Mouse (Mus musculus) embryonic fibroblast, embryonic 13.5 days (primary cell): Measurements from ENCODE around the gene A030003K21Rik. TPM values are rescaled to one million over a fixed set of nuclear protein-coding genes. Genes with fewer than 3 reads are reported as not detected.
"Not testable (repeated sequence)": the region's sequence is repeated elsewhere in the genome, so short reads cannot be mapped to it uniquely, and the experiment has no call there.

ENCODE experiments used
- H3K27ac ChIP-seq: 2 replicates; pipeline ENCODE4 v1.5.1; 2012; ENCODE audit warnings: low read length, control low read depth, inconsistent platforms; ENCODE audit not compliant: insufficient read depth
- H3K4me1 ChIP-seq: 2 replicates; pipeline ENCODE4 v1.6.1; 2011; ENCODE audit warnings: low read length; ENCODE audit not compliant: control insufficient read depth, insufficient read depth
- H3K4me3 ChIP-seq: 2 replicates; pipeline ENCODE4 v1.5.1; 2011; ENCODE audit warnings: mild to moderate bottlenecking, control low read depth, low read length; ENCODE audit not compliant: insufficient read depth
- CTCF ChIP-seq: IDR thresholded peaks from 2 replicates; pipeline ENCODE4 v1.5.1; 2011; ENCODE audit warnings: mild to moderate bottlenecking, control low read depth, low read length, moderate library complexity, borderline replicate concordance; ENCODE audit not compliant: insufficient read depth
- POLR2A ChIP-seq: IDR thresholded peaks from 2 replicates; pipeline ENCODE4 v1.6.1; 2011; ENCODE audit warnings: low read depth, mild to moderate bottlenecking, control low read depth, low read length, moderate library complexity
- polyA plus RNA-seq: library from polyadenylated mRNA; stranded (reverse); fragments of >200 nt; gene quantifications from 2 replicates; pipeline ENCODE4 v1.2.4, GENCODE M21; 2011; ENCODE audit warnings: low read depth; ENCODE audit not compliant: missing spikeins, insufficient read length

The A030003K21Rik gene
- not detected in 2 replicates for polyA plus RNA-seq

DNA sequence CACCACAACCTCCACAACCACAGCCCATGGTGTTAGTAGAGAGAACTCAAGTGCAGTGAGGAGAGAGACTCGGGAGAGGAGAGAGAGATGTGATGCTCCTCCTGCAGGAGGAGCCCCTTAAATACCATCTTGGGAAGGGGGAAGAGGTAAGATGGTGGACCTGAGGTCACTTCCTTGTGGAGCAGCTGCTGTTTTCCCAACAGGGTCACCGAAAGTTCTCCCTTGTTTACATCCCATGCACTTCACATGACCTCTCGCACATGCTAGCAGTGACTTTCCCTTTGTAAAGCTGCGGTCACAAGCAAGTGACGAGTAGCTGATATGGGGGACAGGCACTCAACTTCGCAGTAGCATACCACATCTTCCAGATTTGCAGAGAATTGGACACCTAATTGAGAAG lies at the start of gene A030003K21Rik:
A030003K21Rik (minus strand) TSS at position 94 of the 400 bp plus-strand sequence.
- not testable (repeated sequence) for H3K4me1 ChIP-seq, H3K4me3 ChIP-seq, H3K27ac ChIP-seq

- TF ChIP-seq CTCF, result no peak
- TF ChIP-seq POLR2A, result no peak
- Histone ChIP-seq H3K27ac (no peak overlapping the region), H3K4me3 (no peak overlapping the region), H3K4me1 (no peaks in the 10 kb centered on the region)
These were observed 48.9 kb upstream of the A030003K21Rik start for GRCm38 (mm10) chr1:82992093-82992492.

DNA sequence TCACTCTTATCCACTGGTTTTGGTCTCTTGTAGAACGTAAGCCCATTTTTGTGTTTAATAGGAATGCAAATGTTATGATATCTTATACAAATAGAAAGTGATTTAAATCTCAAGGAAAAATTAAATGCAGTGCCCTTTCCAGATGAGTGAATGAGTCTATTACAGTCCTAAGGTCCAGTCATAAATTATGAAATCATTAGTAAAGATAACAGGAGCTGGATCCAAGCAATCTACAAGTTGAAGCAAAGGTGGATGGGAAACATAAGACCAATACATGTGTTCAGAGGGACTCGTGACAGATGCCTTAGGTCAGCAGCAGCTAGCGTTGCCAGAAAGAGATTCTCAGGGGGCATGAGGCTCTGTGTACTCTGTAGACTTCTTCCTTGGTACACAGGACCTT lies 48.4 kb upstream of the A030003K21Rik start:
- Histone ChIP-seq H3K4me1 (no peaks in the 10 kb centered on the region), H3K27ac (no peak overlapping the region), H3K4me3 (no peak overlapping the region)
- no peak for TF ChIP-seq CTCF
- TF ChIP-seq POLR2A, result no peak

DNA sequence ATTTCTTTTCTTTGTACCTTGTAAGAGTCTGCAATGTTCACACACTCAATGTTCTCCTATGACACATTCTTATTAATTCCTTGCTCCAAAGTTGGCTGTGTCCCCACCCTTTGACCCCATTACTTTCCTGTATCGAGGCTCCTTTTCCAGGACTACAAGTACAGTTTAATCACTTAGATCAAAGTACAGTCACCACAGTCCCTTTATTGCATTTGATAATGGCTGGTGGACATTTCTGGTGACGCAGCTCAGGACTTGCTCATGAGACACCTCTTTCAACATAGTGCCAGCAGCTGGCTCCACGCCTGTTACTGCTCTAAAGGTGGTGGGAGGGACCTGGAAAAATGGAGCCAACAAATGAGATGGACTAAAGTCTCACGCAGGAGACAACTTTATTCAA lies 47.9 kb upstream of the A030003K21Rik start:
- H3K27ac ChIP-seq, result no peak overlapping the region
- no peaks in the 10 kb centered on the region for H3K4me1 ChIP-seq
- TF ChIP-seq CTCF (no peak), POLR2A (no peak)
- H3K4me3 ChIP-seq, result no peak overlapping the region

GRCm38 (mm10) chr1:82987530-82988198 lies 44.5 kb upstream of the A030003K21Rik start:
- no peaks in the 10 kb centered on the region for H3K4me1 ChIP-seq
- no peak overlapping the region for H3K27ac ChIP-seq
- H3K4me3 ChIP-seq, result no peak overlapping the region
- no peak for TF ChIP-seq CTCF
- TF ChIP-seq POLR2A, result no peak

- no peak overlapping the region for H3K27ac ChIP-seq
- H3K4me1 ChIP-seq, result no peaks in the 10 kb centered on the region
- no peak for TF ChIP-seq POLR2A
- TF ChIP-seq CTCF, result no peak
- H3K4me3 ChIP-seq, result no peak overlapping the region
These were observed 43.5 kb upstream of the A030003K21Rik start for GRCm38 (mm10) chr1:82986738-82987137.

DNA sequence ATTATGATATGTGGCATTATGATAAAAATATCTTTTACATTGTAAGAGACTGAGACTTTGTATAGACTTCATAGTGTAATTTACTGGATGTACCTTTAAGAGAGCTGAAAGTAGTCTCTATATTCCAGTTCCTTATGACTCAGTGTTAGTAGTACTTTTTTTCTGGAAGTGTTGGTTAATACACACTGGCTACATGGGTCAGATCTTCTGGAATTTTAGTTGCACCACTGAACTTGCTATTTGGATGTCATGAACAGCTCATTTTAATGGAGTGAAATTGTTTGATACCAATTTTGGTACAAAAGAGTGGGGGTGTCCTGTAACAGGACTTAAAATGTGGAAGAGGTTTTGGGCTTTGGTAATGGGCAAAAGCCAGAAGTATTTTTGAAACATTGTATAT lies 34.7 kb upstream of the A030003K21Rik start:
- H3K4me3 ChIP-seq, result no peak overlapping the region
- no peak overlapping the region for H3K27ac ChIP-seq
- no peaks in the 10 kb centered on the region for H3K4me1 ChIP-seq
- no peak for TF ChIP-seq POLR2A
- TF ChIP-seq CTCF, result no peak

- TF ChIP-seq POLR2A, result no peak
- no peak for TF ChIP-seq CTCF
- no peak overlapping the region for H3K4me3 ChIP-seq
- H3K4me1 ChIP-seq, result peaks cover 3% of the 10 kb centered on the region; the same call in 1 of the 2 replicates
- no peak overlapping the region for H3K27ac ChIP-seq
These were observed 32.6 kb upstream of the A030003K21Rik start for GRCm38 (mm10) chr1:82975750-82976149.

GRCm38 (mm10) chr1:82974342-82974741 lies 31.2 kb upstream of the A030003K21Rik start:
- TF ChIP-seq POLR2A, result no peak
- TF ChIP-seq CTCF, result no peak
- H3K27ac ChIP-seq, result no peak overlapping the region
- H3K4me1 ChIP-seq, result peaks cover 3% of the 10 kb centered on the region; the same call in 1 of the 2 replicates
- H3K4me3 ChIP-seq, result no peak overlapping the region

DNA sequence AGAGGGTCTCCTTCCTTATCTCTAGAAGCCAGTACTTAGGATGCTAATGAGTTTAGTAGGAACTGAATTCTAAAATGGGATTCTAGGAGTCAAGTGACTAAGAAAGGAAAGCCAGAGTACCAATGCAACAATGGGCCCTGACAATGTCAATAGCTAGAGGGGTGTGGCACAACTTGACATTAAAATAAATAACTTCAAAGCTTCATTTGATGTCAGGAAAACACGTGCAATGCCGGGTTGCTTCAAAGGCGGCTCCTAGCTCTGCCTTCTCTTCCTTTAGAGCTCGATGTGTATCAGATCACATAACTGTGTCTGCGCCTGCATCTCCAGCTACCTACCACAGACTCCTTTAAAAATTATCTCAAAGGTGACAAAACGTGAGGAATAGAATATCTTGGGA lies 30.7 kb upstream of the A030003K21Rik start:
- TF ChIP-seq POLR2A (no peak), CTCF (no peak)
- peaks cover 3% of the 10 kb centered on the region; the same call in 1 of the 2 replicates for H3K4me1 ChIP-seq
- H3K27ac ChIP-seq, result no peak overlapping the region
- H3K4me3 ChIP-seq, result no peak overlapping the region
